Mouse (Mus musculus) liver, embryonic 14.5 days (tissue): ENCODE data around the gene Dlgap4.

Experiments used
- CTCF ChIP-seq: IDR thresholded peaks from 2 replicates; pipeline ENCODE4 v1.5.1; 2016; ENCODE audit warnings: antibody characterized with exemption, low read depth, control low read depth
- EP300 ChIP-seq: IDR thresholded peaks from 2 replicates; pipeline ENCODE4 v1.6.1; 2016; ENCODE audit warnings: antibody characterized with exemption, low read depth

DNA sequence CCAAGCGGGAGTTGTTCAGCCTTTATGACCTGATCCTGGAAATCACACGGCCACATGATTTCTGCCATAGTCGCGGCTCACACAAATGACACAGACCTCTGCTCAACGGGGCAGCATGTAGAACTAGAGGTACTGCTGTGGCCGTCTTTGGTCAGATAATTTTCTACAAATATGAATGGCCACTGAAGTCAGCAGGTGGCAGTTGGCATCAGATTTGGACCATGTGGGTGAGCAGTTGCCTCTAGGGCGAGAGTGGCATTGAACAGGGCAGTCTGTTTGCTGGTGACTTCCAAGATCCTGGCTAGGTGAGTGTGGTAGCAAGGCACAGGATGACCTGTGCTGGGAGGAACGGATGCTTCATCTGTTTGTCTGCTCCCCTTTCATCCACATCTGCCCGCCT lies 24.0 kb upstream of the Dlgap4 start:
- TF ChIP-seq EP300 = no peak
- TF ChIP-seq CTCF = no peak
